ENCODE assay signal across 19 mouse cellular contexts in genomic region chr6:140375671-140376070, GRCm38 (mm10).
"Had no signal": no experiment of that assay in that cellular context is flagged by ENCODE, and none has a peak within 500 bp of the region (broad histone marks: within the 10 kb centered on the region; RNA-seq: fewer than 3 reads in every experiment).

No protein-coding gene starts in this region.

- H3K4me1 ChIP-seq: heart, embryonic 13.5 days; heart, embryonic 15.5 days; hindbrain, embryonic 15.5 days; liver, embryonic 13.5 days had no signal

- H3K4me3 ChIP-seq: heart, embryonic 13.5 days; heart, embryonic 15.5 days; hindbrain, embryonic 13.5 days; hindbrain, embryonic 15.5 days; limb, embryonic 10.5 days; limb, embryonic 12.5 days; liver, embryonic 13.5 days had no signal

- DNase-seq: gastrocnemius, postnatal 14 days; gastrocnemius, postnatal 36 days; heart, adult 18-20 months; heart, postnatal 14 days; heart, postnatal 36 days; kidney, adult 11 months; kidney, adult 8-10 months; kidney, postnatal 10 days; layer of hippocampus, adult 9-11 months; layer of hippocampus, postnatal 36 days; liver; liver, embryonic 13.5 days had no signal

- H3K27me3 ChIP-seq: heart, embryonic 13.5 days; heart, embryonic 15.5 days; hindbrain, embryonic 13.5 days; hindbrain, embryonic 15.5 days; limb, embryonic 12.5 days; liver, embryonic 13.5 days had no signal

- H3K27ac ChIP-seq: heart, embryonic 13.5 days; heart, embryonic 15.5 days; hindbrain, embryonic 13.5 days; hindbrain, embryonic 15.5 days; hindbrain, postnatal 0 days; limb, embryonic 10.5 days; limb, embryonic 12.5 days; liver, embryonic 13.5 days had no signal

- H3K36me3 ChIP-seq: heart, embryonic 13.5 days; heart, embryonic 15.5 days; hindbrain, embryonic 13.5 days; hindbrain, embryonic 15.5 days; limb, embryonic 10.5 days; limb, embryonic 12.5 days; liver, embryonic 13.5 days had no signal
